Mouse (Mus musculus) gastrocnemius, adult 18-20 months (tissue): ENCODE results near the gene Bend4. TPM values are rescaled to one million over a fixed set of nuclear protein-coding genes. Genes with fewer than 3 reads are reported as not detected.
A peak's percentile ranks its signal among the peaks of the same experiment; 100 is the strongest.

Experiments
- DNase-seq: peaks from one replicate; pipeline ENCODE4 v3.0.0; 2021; ENCODE audit warnings: low spot score
- long read RNA-seq, 2 experiments: library from polyadenylated mRNA; stranded (forward); transcript quantifications; one replicate each; pipeline ENCODE4 v2.0.0; 2021
- total RNA-seq, 2 experiments: library from RNA; stranded (reverse); gene quantifications; 2 replicates each; pipeline ENCODE4 v1.2.3; 2021

Gene Bend4
- under 1 TPM; 0.21 to 0.24 TPM for total RNA-seq
- long read RNA-seq, experiment 1, result 0 reads
- long read RNA-seq, experiment 2, result 0 reads

- peak; percentile 9 for DNase-seq
Measured at GRCm38 (mm10) chr5:67427443-67428360, at the start of gene Bend4. TSS of gene Bend4 (minus strand) at chr5:67428310.

- no peak for DNase-seq
Measured at GRCm38 (mm10) chr5:67473723-67474122, 45.6 kb upstream of the Bend4 start.

GRCm38 (mm10) chr5:67473094-67473493 lies 45.0 kb upstream of the Bend4 start:
- DNase-seq, result no peak

- DNase-seq, result no peak
Measured at GRCm38 (mm10) chr5:67466866-67467530, 38.9 kb upstream of the Bend4 start.

- DNase-seq, result no peak
Measured at GRCm38 (mm10) chr5:67464899-67465298, 36.8 kb upstream of the Bend4 start.

- DNase-seq, result no peak
Measured at GRCm38 (mm10) chr5:67463636-67464035, 35.5 kb upstream of the Bend4 start.

GRCm38 (mm10) chr5:67462331-67462730 lies 34.2 kb upstream of the Bend4 start:
- DNase-seq, result no peak

GRCm38 (mm10) chr5:67456841-67457240 lies 28.7 kb upstream of the Bend4 start:
- no peak for DNase-seq

GRCm38 (mm10) chr5:67454282-67454681 lies 26.2 kb upstream of the Bend4 start:
- no peak for DNase-seq

GRCm38 (mm10) chr5:67449957-67450630 lies 22.0 kb upstream of the Bend4 start:
- no peak for DNase-seq

GRCm38 (mm10) chr5:67446526-67446925 lies 18.4 kb upstream of the Bend4 start:
- DNase-seq, result no peak

GRCm38 (mm10) chr5:67444217-67445050 lies 16.3 kb upstream of the Bend4 start:
- DNase-seq, result no peak

- no peak for DNase-seq
Measured at GRCm38 (mm10) chr5:67442813-67443450, 14.8 kb upstream of the Bend4 start.

- DNase-seq, result no peak
Measured at GRCm38 (mm10) chr5:67440563-67440962, 12.5 kb upstream of the Bend4 start.

GRCm38 (mm10) chr5:67437403-67437802 lies 9.3 kb upstream of the Bend4 start:
- DNase-seq, result no peak

- DNase-seq, result no peak
Measured at GRCm38 (mm10) chr5:67426478-67427442, 1.4 kb downstream of the Bend4 start.

GRCm38 (mm10) chr5:67426011-67426410 lies 2.1 kb downstream of the Bend4 start:
- DNase-seq, result no peak

GRCm38 (mm10) chr5:67424636-67425035 lies 3.5 kb downstream of the Bend4 start:
- no peak for DNase-seq

GRCm38 (mm10) chr5:67423963-67424362 lies 4.1 kb downstream of the Bend4 start:
- no peak for DNase-seq
